Mouse (Mus musculus) small intestine, adult 2 months (tissue): Measurements from ENCODE around the gene Hfe2.

ENCODE experiments used
- CTCF ChIP-seq: fragments of 200-500 bp; IDR thresholded peaks from 2 replicates; pipeline ENCODE4 v1.5.1; 2012; ENCODE audit warnings: low read depth, mild to moderate bottlenecking, control low read depth, inconsistent platforms, low read length, moderate library complexity, mixed read lengths; ENCODE audit not compliant: insufficient replicate concordance, insufficient read length; ENCODE audit errors: extremely low read depth
- POLR2A ChIP-seq: fragments of 200-500 bp; IDR thresholded peaks from 2 replicates; pipeline ENCODE4 v1.6.1; 2012; ENCODE audit warnings: low read depth, mild to moderate bottlenecking, control low read depth, inconsistent platforms, low read length, moderate library complexity

DNA sequence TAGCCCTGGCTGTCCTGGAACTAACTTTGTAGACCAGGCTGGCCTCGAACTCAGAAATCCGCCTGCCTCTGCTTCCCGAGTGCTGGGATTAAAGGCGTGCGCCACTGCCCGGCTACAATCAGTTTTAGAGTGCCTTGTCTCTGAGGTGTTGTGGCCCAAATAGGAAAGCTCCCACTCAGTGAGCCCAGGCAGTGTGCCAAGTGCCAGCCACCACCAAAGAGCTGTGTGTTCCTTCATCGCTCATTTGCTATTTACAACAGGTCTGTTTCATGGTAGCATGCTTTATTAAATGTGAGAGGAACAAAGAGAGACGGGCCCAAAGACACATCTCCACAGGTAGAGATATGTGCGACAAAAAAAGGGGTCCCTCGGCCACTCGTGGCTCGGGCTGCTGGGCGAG is 42.5 kb upstream of the Hfe2 start:
- TF ChIP-seq CTCF, result no peak
- TF ChIP-seq POLR2A, result no peak
